Mouse (Mus musculus) testis, adult 2 months (tissue): ENCODE data around the gene Gm20458.

Experiments used
- CTCF ChIP-seq: fragments of 200-500 bp; IDR thresholded peaks from 2 replicates; pipeline ENCODE4 v1.5.1; 2012; ENCODE audit warnings: low read depth, mild to moderate bottlenecking, inconsistent platforms, low read length, moderate library complexity; ENCODE audit not compliant: control insufficient read depth, insufficient read depth, insufficient replicate concordance
- POLR2A ChIP-seq: fragments of 200-500 bp; IDR thresholded peaks from 2 replicates; pipeline ENCODE4 v1.6.1; 2012; ENCODE audit warnings: low read depth, mild to moderate bottlenecking, inconsistent platforms, low read length, moderate library complexity; ENCODE audit not compliant: control insufficient read depth

GRCm38 (mm10) chr2:164520782-164521181, 60.0 kb downstream of the Gm20458 start:
- peak; percentile 70; the same call in 1 of the 2 replicates for TF ChIP-seq CTCF
- TF ChIP-seq POLR2A: no peak
